14 mouse cellular contexts compared by ENCODE assay signal in the genomic region with DNA sequence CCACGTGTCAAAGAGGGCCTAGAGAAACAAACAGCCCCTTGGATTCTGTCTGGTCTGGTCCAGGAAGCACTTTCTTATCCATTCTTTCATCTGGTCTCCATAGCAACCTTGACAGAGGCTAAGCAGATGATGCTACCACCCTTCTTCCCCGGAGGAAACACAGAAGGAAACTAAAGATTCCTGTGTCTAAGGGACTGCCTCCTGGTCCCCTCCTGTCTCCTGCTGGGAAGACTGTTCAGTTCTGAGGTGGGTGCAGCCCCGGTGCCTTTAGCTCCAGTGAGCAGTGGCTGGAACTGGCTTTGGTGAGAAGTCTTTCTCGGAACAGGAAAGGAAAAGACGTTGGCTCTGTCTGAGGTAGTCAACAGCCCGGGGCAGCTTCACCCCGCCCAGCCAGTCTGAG. TPM values are rescaled to one million over a fixed set of nuclear protein-coding genes. Genes with fewer than 3 reads are reported as not detected.
DNase-seq lines count a peak whose midpoint lies in the region; ATAC-seq and TF ChIP-seq lines count a peak whose summit lies in the region.
"Had no signal": no experiment of that assay in that cellular context is flagged by ENCODE, and none has a peak within 500 bp of the region (broad histone marks: within the 10 kb centered on the region; RNA-seq: fewer than 3 reads in every experiment).

No protein-coding gene starts in this region.

- H3K27me3 ChIP-seq in neural tube, embryonic 15.5 days (replicated peaks), result no peaks in the 10 kb centered on the region
- no peaks in the 10 kb centered on the region for H3K27me3 ChIP-seq in lung, postnatal 0 days (replicated peaks; ENCODE audit: insufficient read depth, low read length)
- no peaks in the 10 kb centered on the region for H3K27me3 ChIP-seq in midbrain, postnatal 0 days (ENCODE audit: insufficient read depth, low read length)
- no peaks in the 10 kb centered on the region for H3K27me3 ChIP-seq in thymus, adult 2 months (ENCODE audit: control insufficient read depth, insufficient read depth, low read length)
- H3K27me3 ChIP-seq: liver, embryonic 13.5 days had no signal

- H3K4me3 ChIP-seq in neural tube, embryonic 15.5 days (replicated peaks), result no peak overlapping the region
- H3K4me3 ChIP-seq in lung, postnatal 0 days (ENCODE audit: low read depth, low read length), result no peak overlapping the region
- H3K4me3 ChIP-seq in midbrain, postnatal 0 days (ENCODE audit: low read depth, low read length), result no peak overlapping the region
- H3K4me3 ChIP-seq in thymus, adult 2 months (ENCODE audit: control insufficient read depth, insufficient read depth, low read length), result no peak overlapping the region
- H3K4me3 ChIP-seq: gastrocnemius, adult 2 months; liver, embryonic 13.5 days; megakaryocyte, embryonic 14.5 days had no signal

- no peak overlapping the region for H3K27ac ChIP-seq in neural tube, embryonic 15.5 days (replicated peaks)
- H3K27ac ChIP-seq in lung, postnatal 0 days (ENCODE audit: low read length), result no peak overlapping the region
- peak overlapping the region; percentile 57; the same call in 1 of the 2 replicates for H3K27ac ChIP-seq in midbrain, postnatal 0 days (ENCODE audit: low read depth, low read length)
- H3K27ac ChIP-seq in thymus, adult 2 months (ENCODE audit: control insufficient read depth, insufficient read depth, low read length), result no peak overlapping the region
- H3K27ac ChIP-seq: gastrocnemius, adult 2 months; liver, embryonic 13.5 days had no signal

- 31% methylated on average over 7 of the region's 7 CpGs for WGBS in neural tube, embryonic 15.5 days
- WGBS in lung, postnatal 0 days, result 14% methylated on average over 7 of the region's 7 CpGs
- 12% methylated on average over 7 of the region's 7 CpGs for WGBS in midbrain, postnatal 0 days
- WGBS in thymus, adult 2 months, result 62% methylated on average over 7 of the region's 7 CpGs

- TF ChIP-seq POLR2A in brain, embryonic 14.5 days (IDR thresholded peaks at IDR 0.05; ENCODE audit: borderline replicate concordance, extremely low read depth, insufficient read depth, insufficient read length, poor library complexity, severe bottlenecking), result no peak
- TF ChIP-seq POLR2A in thymus, adult 2 months (IDR thresholded peaks at IDR 0.05; ENCODE audit: control insufficient read depth, extremely low read depth, insufficient read depth, low read length, poor library complexity), result no peak

- no peaks in the 10 kb centered on the region for H3K9me3 ChIP-seq in neural tube, embryonic 15.5 days (replicated peaks)
- no peaks in the 10 kb centered on the region for H3K9me3 ChIP-seq in lung, postnatal 0 days (ENCODE audit: low read length)
- no peaks in the 10 kb centered on the region for H3K9me3 ChIP-seq in midbrain, postnatal 0 days (ENCODE audit: low read length)
- H3K9me3 ChIP-seq: liver, embryonic 13.5 days had no signal

- ATAC-seq in neural tube, embryonic 15.5 days (ENCODE audit: low FRiP score), result 0 out of 2 replicates have a peak, but pooled peaks have one; percentile 23
- peak; percentile 34 for ATAC-seq in lung, postnatal 0 days
- ATAC-seq in midbrain, postnatal 0 days (ENCODE audit: low FRiP score), result peak; percentile 25; the same call in 1 of the 2 replicates

- no peak overlapping the region for H3K9ac ChIP-seq in neural tube, embryonic 15.5 days (replicated peaks)
- H3K9ac ChIP-seq in lung, postnatal 0 days (replicated peaks; ENCODE audit: low read depth), result no peak overlapping the region
- H3K9ac ChIP-seq in midbrain, postnatal 0 days (replicated peaks; ENCODE audit: low read length, poor library complexity, severe bottlenecking), result no peak overlapping the region
- H3K9ac ChIP-seq: liver, embryonic 13.5 days had no signal

- H3K4me2 ChIP-seq in neural tube, embryonic 15.5 days, result no peak overlapping the region
- no peak overlapping the region for H3K4me2 ChIP-seq in lung, postnatal 0 days (replicated peaks; ENCODE audit: low read depth, low read length)
- H3K4me2 ChIP-seq in midbrain, postnatal 0 days (ENCODE audit: low read depth, low read length, poor library complexity, severe bottlenecking), result no peak overlapping the region
- H3K4me2 ChIP-seq: liver, embryonic 13.5 days had no signal

- DNase-seq in neural tube, embryonic 10.5 days (ENCODE audit: extremely low spot score, low spot score), result no peak
- peak; percentile 70 for DNase-seq in brain, embryonic 14.5 days (ENCODE audit: low read depth)
- peak; percentile 46 for DNase-seq in lung, postnatal 0 days (ENCODE audit: low spot score)
- peak; percentile 38 for DNase-seq in midbrain, postnatal 0 days (ENCODE audit: low spot score)
- no peak for DNase-seq in thymus, adult 2 months
- no peak for DNase-seq in c-Kit-positive CD71-positive TER-119-positive erythroid progenitor cells, embryonic 14.5 days (ENCODE audit: low spot score)
- DNase-seq: cerebellum, adult 11-12 months; gastrocnemius, adult 2 months; kidney, adult 9 months; liver, embryonic 13.5 days; thymus, postnatal 36 days had no signal

- no peaks in the 10 kb centered on the region for H3K36me3 ChIP-seq in neural tube, embryonic 15.5 days
- no peaks in the 10 kb centered on the region for H3K36me3 ChIP-seq in lung, postnatal 0 days (ENCODE audit: insufficient read depth, low read length)
- no peaks in the 10 kb centered on the region for H3K36me3 ChIP-seq in midbrain, postnatal 0 days (ENCODE audit: insufficient read depth, low read length)
- no peaks in the 10 kb centered on the region for H3K36me3 ChIP-seq in thymus, adult 2 months (ENCODE audit: control insufficient read depth, insufficient read depth, low read length)
- H3K36me3 ChIP-seq: liver, embryonic 13.5 days had no signal

- TF ChIP-seq CTCF in brain, embryonic 14.5 days (IDR thresholded peaks at IDR 0.05; ENCODE audit: borderline replicate concordance, extremely low read depth, insufficient read depth, insufficient read length), result no peak
- no peak for TF ChIP-seq CTCF in lung, postnatal 0 days (IDR thresholded peaks at IDR 0.05)
- no peak for TF ChIP-seq CTCF in midbrain, postnatal 0 days (IDR thresholded peaks at IDR 0.05)
- no peak for TF ChIP-seq CTCF in thymus, adult 2 months (IDR thresholded peaks at IDR 0.05; ENCODE audit: borderline replicate concordance, control insufficient read depth, extremely low read depth, insufficient read depth, low read length, poor library complexity)

- peaks cover 26% of the 10 kb centered on the region for H3K4me1 ChIP-seq in neural tube, embryonic 15.5 days
- no peaks in the 10 kb centered on the region for H3K4me1 ChIP-seq in lung, postnatal 0 days (ENCODE audit: insufficient read depth, low read depth, low read length)
- peaks cover 12% of the 10 kb centered on the region for H3K4me1 ChIP-seq in midbrain, postnatal 0 days (ENCODE audit: insufficient read depth, low read length)
- H3K4me1 ChIP-seq in thymus, adult 2 months (replicated peaks; ENCODE audit: control insufficient read depth, insufficient read depth, low read length), result no peaks in the 10 kb centered on the region

- TF ChIP-seq EP300 in lung, postnatal 0 days (IDR thresholded peaks at IDR 0.05), result no peak

RNA-seq across cellular contexts. Expression of gene Slc16a9, which starts 47.1 kb away (rescaled TPM):
- 1.0 and 1.8 TPM in 2 replicates for polyA plus RNA-seq in neural tube, embryonic 15.5 days (2015; fragmentation: Nextera tagmentation; extraction: Ambion mirVana)
- 1.4 and 2.4 TPM in 2 replicates for polyA plus RNA-seq in brain, embryonic 14.5 days (2012; rRNA removed)
- polyA plus RNA-seq in lung, postnatal 0 days (2015; fragmentation: Nextera tagmentation; extraction: Ambion mirVana), result 24.8 and 25.4 TPM in 2 replicates
- total RNA-seq in midbrain, postnatal 0 days (2014; rRNA removed), result 8.9 and 13.0 TPM in 2 replicates
- polyA plus RNA-seq in midbrain, postnatal 0 days (2015; fragmentation: Nextera tagmentation; extraction: Ambion mirVana), result 3.7 and 4.2 TPM in 2 replicates
- 2.5 and 2.7 TPM in 2 replicates for polyA plus RNA-seq in thymus, adult 2 months (2012; rRNA removed)
- total RNA-seq: CH12.LX had no signal

Comparison
In these comparisons a context has a peak if more than half of its experiments do, and no peak if none do; other contexts are left out.
1. DNase-seq: peak in brain, embryonic 14.5 days (single experiment), lung, postnatal 0 days (single experiment) and midbrain, postnatal 0 days (single experiment); none in neural tube, embryonic 10.5 days (single experiment), thymus, adult 2 months (single experiment) and c-Kit-positive CD71-positive TER-119-positive erythroid progenitor cells, embryonic 14.5 days (single experiment).
2. Peak in every context shown above with its lines, with median percentiles within 50 percentile points of each other: ATAC-seq.